In the genomic region with DNA sequence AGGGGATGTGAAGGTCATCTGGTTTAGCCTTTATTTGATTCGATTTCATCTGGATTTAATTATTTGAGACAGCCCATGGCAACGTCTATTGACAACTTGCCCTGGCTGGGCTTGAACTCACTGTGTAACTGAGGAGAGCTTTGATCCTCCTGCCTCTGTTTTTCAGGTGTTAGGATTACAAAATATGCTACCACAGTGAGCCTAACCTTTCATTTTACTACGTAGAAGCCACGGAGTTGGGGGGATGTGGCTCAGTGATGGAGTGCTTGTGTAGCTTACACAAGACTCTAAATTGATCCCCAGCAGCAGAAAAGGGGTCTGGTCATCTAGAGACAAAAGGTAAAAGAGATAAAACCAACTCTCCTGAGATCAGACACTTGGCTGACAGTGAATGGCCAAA, we compare ENCODE assay signal across 8 mouse cellular contexts. TPM values are rescaled to one million over a fixed set of nuclear protein-coding genes. Genes with fewer than 3 reads are reported as not detected.
DNase-seq lines count a peak whose midpoint lies in the region; ATAC-seq and TF ChIP-seq lines count a peak whose summit lies in the region.

No protein-coding gene starts in this region.

- ATAC-seq in embryonic facial prominence, embryonic 11.5 days (replicated peaks; ENCODE audit: insufficient number of reproducible peaks, low FRiP score, low TSS enrichment, low read depth), result no peak
- ATAC-seq in midbrain, embryonic 16.5 days, result no peak

- DNase-seq in heart, adult 2 months, result no peak
- no peak for DNase-seq in heart, adult 9 months (ENCODE audit: low spot score in 2 of 2)
- DNase-seq in embryonic facial prominence, embryonic 11.5 days (ENCODE audit: low spot score), result peak; percentile 19
- DNase-seq in induced T-regulatory cell, adult 2 months (ENCODE audit: low read depth), result peak; percentile 29
- DNase-seq in frontal cortex, postnatal 10 days (ENCODE audit: low spot score in 2 of 2), result no peak
- DNase-seq in thymus, postnatal 4 days, result no peak
- DNase-seq in left cerebral cortex, postnatal 36 days (ENCODE audit: low spot score in 2 of 2), result no peak

- 0 out of 2 replicates have a peak, but pooled peaks cover 3% of the 10 kb centered on the region for H3K4me1 ChIP-seq in heart, adult 2 months (ENCODE audit: control insufficient read depth, insufficient read depth, low read length)
- H3K4me1 ChIP-seq in embryonic facial prominence, embryonic 11.5 days (ENCODE audit: control insufficient read depth, insufficient read depth, low read length), result no peaks in the 10 kb centered on the region
- H3K4me1 ChIP-seq in midbrain, embryonic 16.5 days (ENCODE audit: control insufficient read depth, insufficient read depth, low read length), result peaks cover 3% of the 10 kb centered on the region; the same call in 1 of the 2 replicates

- peak overlapping the region; percentile 80 for H3K4me3 ChIP-seq in heart, adult 2 months
- no peak overlapping the region for H3K4me3 ChIP-seq in embryonic facial prominence, embryonic 11.5 days (ENCODE audit: low read depth, low read length)
- no peak overlapping the region; the same call in 1 of the 2 replicates for H3K4me3 ChIP-seq in midbrain, embryonic 16.5 days (ENCODE audit: low read depth, low read length)

- TF ChIP-seq POLR2A in heart, adult 2 months (IDR thresholded peaks at IDR 0.05; ENCODE audit: insufficient read depth, low read depth, low read length), result no peak

- no peaks in the 10 kb centered on the region for H3K79me2 ChIP-seq in heart, adult 2 months (replicated peaks; ENCODE audit: control insufficient read depth, insufficient read depth, low read length)

- WGBS in heart, adult 2 months, result 51% methylated on average over 4 of the region's 4 CpGs
- 29% methylated on average over 4 of the region's 4 CpGs for WGBS in embryonic facial prominence, embryonic 11.5 days
- 36% methylated on average over 4 of the region's 4 CpGs for WGBS in midbrain, embryonic 16.5 days

- H3K4me2 ChIP-seq in embryonic facial prominence, embryonic 11.5 days (ENCODE audit: low read depth, low read length), result no peak overlapping the region
- H3K4me2 ChIP-seq in midbrain, embryonic 16.5 days (ENCODE audit: low read length), result peak overlapping the region; percentile 95

- no peaks in the 10 kb centered on the region for H3K9me3 ChIP-seq in embryonic facial prominence, embryonic 11.5 days (replicated peaks; ENCODE audit: control insufficient read depth, low read length)
- H3K9me3 ChIP-seq in midbrain, embryonic 16.5 days (replicated peaks; ENCODE audit: control insufficient read depth, low read length, poor library complexity, severe bottlenecking), result no peaks in the 10 kb centered on the region

- H3K27me3 ChIP-seq in heart, adult 2 months (ENCODE audit: control insufficient read depth, insufficient read depth, low read length), result no peaks in the 10 kb centered on the region
- H3K27me3 ChIP-seq in embryonic facial prominence, embryonic 11.5 days (ENCODE audit: control insufficient read depth, insufficient read depth, low read length), result no peaks in the 10 kb centered on the region; the same call in 1 of the 2 replicates
- peaks cover 10% of the 10 kb centered on the region for H3K27me3 ChIP-seq in midbrain, embryonic 16.5 days (ENCODE audit: control insufficient read depth, insufficient read depth, low read depth, low read length)

- H3K27ac ChIP-seq in heart, adult 2 months, result peak overlapping the region; percentile 80
- no peak overlapping the region for H3K27ac ChIP-seq in embryonic facial prominence, embryonic 11.5 days (replicated peaks; ENCODE audit: low read depth, low read length)
- no peak overlapping the region for H3K27ac ChIP-seq in midbrain, embryonic 16.5 days (ENCODE audit: low read length)

- intact Hi-C loops in heart, adult 2 months (cut with DNase I), result loop anchor here (5.0 kb wide), 1 partner anchor 129 kb away; the partner anchor contains the start of gene Nrf1
- intact Hi-C loops in left cerebral cortex, postnatal 36 days (cut with DNase I), result loop anchor here (5.0 to 10.0 kb wide), 2 partner anchors 66 to 127 kb away; partner anchors contain the start of gene Nrf1

- H3K36me3 ChIP-seq in heart, adult 2 months (ENCODE audit: control insufficient read depth, insufficient read depth, low read length), result peaks cover 10% of the 10 kb centered on the region
- H3K36me3 ChIP-seq in embryonic facial prominence, embryonic 11.5 days (replicated peaks; ENCODE audit: control insufficient read depth, insufficient read depth, low read depth, low read length), result no peaks in the 10 kb centered on the region
- no peaks in the 10 kb centered on the region for H3K36me3 ChIP-seq in midbrain, embryonic 16.5 days (ENCODE audit: control insufficient read depth, insufficient read depth, low read length)

- H3K9ac ChIP-seq in heart, adult 2 months (ENCODE audit: low read depth, low read length), result peak overlapping the region; percentile 51
- no peak overlapping the region for H3K9ac ChIP-seq in embryonic facial prominence, embryonic 11.5 days (replicated peaks; ENCODE audit: low read length)
- H3K9ac ChIP-seq in midbrain, embryonic 16.5 days (ENCODE audit: low read depth, low read length), result no peak overlapping the region

- TF ChIP-seq CTCF in heart, adult 2 months (IDR thresholded peaks at IDR 0.05), result no peak

- TF ChIP-seq EP300 in heart, adult 2 months (IDR thresholded peaks at IDR 0.05; ENCODE audit: insufficient read depth, low read depth, low read length), result no peak

RNA-seq across cellular contexts. Expression of gene Strip2, which starts 1.1 kb away (rescaled TPM):
- 10 to 100 TPM; 46.9 to 49.8 TPM for total RNA-seq in heart, adult 2 months (2021)
- 24.2 and 42.5 TPM in 2 replicates for polyA plus RNA-seq in heart, adult 2 months (2012; rRNA removed)
- polyA plus RNA-seq in embryonic facial prominence, embryonic 11.5 days (2014; fragmentation: Nextera tagmentation; extraction: Ambion mirVana), result 0.81 and 1.0 TPM in 2 replicates
- polyA plus RNA-seq in midbrain, embryonic 16.5 days (2015; fragmentation: Nextera tagmentation; extraction: Ambion mirVana), result 4.2 and 4.4 TPM in 2 replicates
- 10 to 100 TPM; 19.6 to 30.6 TPM for total RNA-seq in left cerebral cortex, postnatal 36 days (2021)

Comparison
In these comparisons a context has a peak if more than half of its experiments do, and no peak if none do; other contexts are left out.
1. DNase-seq: peak in embryonic facial prominence, embryonic 11.5 days (single experiment) and induced T-regulatory cell, adult 2 months (single experiment); none in heart, adult 2 months (0 of 2), heart, adult 9 months (0 of 2), frontal cortex, postnatal 10 days (0 of 2), thymus, postnatal 4 days (single experiment) and left cerebral cortex, postnatal 36 days (0 of 2).